Mouse (Mus musculus) megakaryocyte, embryonic 14.5 days (primary cell): Measurements from ENCODE around the gene 4933424G06Rik. TPM values are rescaled to one million over a fixed set of nuclear protein-coding genes. Genes with fewer than 3 reads are reported as not detected.
A peak's percentile ranks its signal among the peaks of the same experiment; 100 is the strongest.

Experiments
- H3K27me3 ChIP-seq: replicated peaks from 2 replicates; pipeline ENCODE3; 2012; ENCODE audit warnings: inconsistent platforms
- H3K36me3 ChIP-seq: replicated peaks from 2 replicates; pipeline ENCODE3; 2012; ENCODE audit warnings: low read length, inconsistent platforms, mixed read lengths
- H3K4me1 ChIP-seq: 2 replicates; pipeline ENCODE4 v1.6.1; 2012; ENCODE audit warnings: inconsistent platforms
- H3K4me3 ChIP-seq: replicated peaks from 2 replicates; pipeline ENCODE3; 2012; ENCODE audit warnings: moderate library complexity, mild to moderate bottlenecking, inconsistent platforms
- H3K9me3 ChIP-seq: 2 replicates; pipeline ENCODE4 v1.6.1; 2012; ENCODE audit warnings: inconsistent platforms
- FLI1 ChIP-seq: IDR thresholded peaks from 2 replicates; pipeline ENCODE4 v1.6.1; 2012; ENCODE audit warnings: low read length, inconsistent platforms, mixed read lengths
- GATA1 ChIP-seq: IDR thresholded peaks from 3 replicates; pipeline ENCODE4 v1.6.1; 2012; ENCODE audit warnings: mixed read lengths, low read length, inconsistent platforms, borderline replicate concordance
- polyA plus RNA-seq: library from polyadenylated mRNA; stranded (reverse); fragments of >175 nt; gene quantifications from 2 replicates; pipeline ENCODE4 v1.2.3, GENCODE M21; 2012; ENCODE audit warnings: low replicate concordance; ENCODE audit not compliant: insufficient read depth

Gene 4933424G06Rik
- polyA plus RNA-seq, 1 experiment, result not detected

DNA sequence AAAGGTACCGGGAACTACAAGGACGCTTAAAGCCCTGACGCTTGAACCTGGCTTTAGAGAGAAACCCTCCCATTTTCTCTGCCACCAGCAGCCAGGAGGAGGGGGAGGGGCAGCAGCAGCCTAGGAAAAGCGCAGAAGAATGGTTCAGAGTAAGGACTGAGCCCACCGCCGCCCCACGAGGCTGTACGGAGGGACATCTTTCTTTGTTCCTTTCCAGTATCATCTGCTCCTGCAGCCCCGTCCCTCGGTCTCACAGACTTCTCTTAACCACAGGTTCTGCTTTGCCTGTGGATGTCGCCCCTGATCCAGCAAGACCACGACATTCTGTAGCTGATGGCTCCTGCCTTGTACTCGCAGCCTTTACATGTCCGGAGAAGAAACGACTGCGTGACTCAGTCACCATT is 75.3 kb downstream of the 4933424G06Rik start:
- Histone ChIP-seq H3K36me3 (no peaks in the 10 kb centered on the region), H3K9me3 (peaks cover 7% of the 10 kb centered on the region), H3K27me3 (peaks cover 45% of the 10 kb centered on the region), H3K4me3 (peak overlapping the region; percentile 91), H3K4me1 (peaks cover 10% of the 10 kb centered on the region)
- TF ChIP-seq FLI1 (no peak), GATA1 (no peak)

GRCm38 (mm10) chr1:36786377-36786776 is 76.4 kb downstream of the 4933424G06Rik start:
- Histone ChIP-seq H3K4me1 (peaks cover 17% of the 10 kb centered on the region), H3K27me3 (peaks cover 35% of the 10 kb centered on the region), H3K9me3 (peaks cover 7% of the 10 kb centered on the region), H3K4me3 (peak overlapping the region; percentile 1), H3K36me3 (peaks cover 7% of the 10 kb centered on the region)
- TF ChIP-seq GATA1 (no peak), FLI1 (no peak)

DNA sequence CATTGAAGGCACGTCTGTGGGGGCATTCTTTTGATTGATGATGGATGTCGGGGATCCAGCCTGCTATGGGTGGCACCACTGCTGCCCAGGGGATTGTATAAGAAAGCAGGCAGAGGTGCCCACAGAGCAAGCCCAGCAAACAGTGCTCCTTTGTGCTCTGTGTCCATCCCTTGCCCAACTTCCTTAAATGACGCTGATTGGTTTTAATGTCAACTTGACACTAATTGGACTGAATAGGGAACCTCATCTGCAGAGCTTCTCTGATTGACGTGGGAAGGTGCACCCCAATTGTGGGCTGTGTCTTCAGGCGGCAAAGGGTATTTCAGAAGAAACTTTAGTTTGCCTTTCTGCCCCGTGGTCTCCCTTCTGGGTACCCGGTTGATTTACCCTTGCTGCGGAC is 79.5 kb downstream of the 4933424G06Rik start:
- Histone ChIP-seq H3K4me1 (peaks cover 17% of the 10 kb centered on the region), H3K9me3 (peaks cover 7% of the 10 kb centered on the region), H3K4me3 (no peak overlapping the region), H3K36me3 (peaks cover 37% of the 10 kb centered on the region), H3K27me3 (peaks cover 14% of the 10 kb centered on the region)
- TF ChIP-seq FLI1 (no peak), GATA1 (no peak)

GRCm38 (mm10) chr1:36796711-36797110 is 86.8 kb downstream of the 4933424G06Rik start:
- peaks cover 3% of the 10 kb centered on the region; the same call in 1 of the 2 replicates for H3K4me1 ChIP-seq
- H3K9me3 ChIP-seq, result no peaks in the 10 kb centered on the region
- no peak for TF ChIP-seq FLI1
- peaks cover 99% of the 10 kb centered on the region for H3K36me3 ChIP-seq
- H3K27me3 ChIP-seq, result no peaks in the 10 kb centered on the region
- no peak overlapping the region for H3K4me3 ChIP-seq

- peaks cover 97% of the 10 kb centered on the region for H3K36me3 ChIP-seq
- no peaks in the 10 kb centered on the region for H3K9me3 ChIP-seq
- no peak overlapping the region for H3K4me3 ChIP-seq
- TF ChIP-seq GATA1 (no peak), FLI1 (no peak)
- H3K27me3 ChIP-seq, result no peaks in the 10 kb centered on the region
- peaks cover 3% of the 10 kb centered on the region; the same call in 1 of the 2 replicates for H3K4me1 ChIP-seq
These were observed 87.5 kb downstream of the 4933424G06Rik start for GRCm38 (mm10) chr1:36797481-36797880.

GRCm38 (mm10) chr1:36800379-36801011 is 90.5 kb downstream of the 4933424G06Rik start:
- Histone ChIP-seq H3K36me3 (peaks cover 92% of the 10 kb centered on the region), H3K27me3 (no peaks in the 10 kb centered on the region), H3K4me1 (peaks cover 3% of the 10 kb centered on the region; the same call in 1 of the 2 replicates), H3K4me3 (no peak overlapping the region), H3K9me3 (no peaks in the 10 kb centered on the region)
- TF ChIP-seq FLI1 (no peak), GATA1 (no peak)

GRCm38 (mm10) chr1:36804259-36804658 is 94.3 kb downstream of the 4933424G06Rik start:
- TF ChIP-seq GATA1, result no peak
- TF ChIP-seq FLI1, result no peak
- Histone ChIP-seq H3K9me3 (no peaks in the 10 kb centered on the region), H3K36me3 (peaks cover 92% of the 10 kb centered on the region)

GRCm38 (mm10) chr1:36804833-36805232 is 94.9 kb downstream of the 4933424G06Rik start:
- Histone ChIP-seq H3K36me3 (peaks cover 92% of the 10 kb centered on the region), H3K9me3 (no peaks in the 10 kb centered on the region), H3K4me1 (peaks cover 22% of the 10 kb centered on the region), H3K27me3 (no peaks in the 10 kb centered on the region), H3K4me3 (no peak overlapping the region)
- no peak for TF ChIP-seq FLI1
- TF ChIP-seq GATA1, result no peak

More at GRCm38 (mm10) chr1:36804259-36804658, 94.3 kb downstream of the 4933424G06Rik start:
- Histone ChIP-seq H3K4me1 (peaks cover 22% of the 10 kb centered on the region), H3K27me3 (no peaks in the 10 kb centered on the region), H3K4me3 (no peak overlapping the region)

- H3K36me3 ChIP-seq, result peaks cover 93% of the 10 kb centered on the region
- no peaks in the 10 kb centered on the region for H3K27me3 ChIP-seq
- TF ChIP-seq FLI1, result no peak
- no peak for TF ChIP-seq GATA1
- no peak overlapping the region for H3K4me3 ChIP-seq
- no peaks in the 10 kb centered on the region for H3K9me3 ChIP-seq
- H3K4me1 ChIP-seq, result peaks cover 19% of the 10 kb centered on the region
These were observed 96.4 kb downstream of the 4933424G06Rik start for GRCm38 (mm10) chr1:36806181-36806905.

- Histone ChIP-seq H3K9me3 (no peaks in the 10 kb centered on the region), H3K4me3 (no peak overlapping the region)
- TF ChIP-seq FLI1, result no peak
- no peak for TF ChIP-seq GATA1
These were observed 97.1 kb downstream of the 4933424G06Rik start for GRCm38 (mm10) chr1:36807086-36807485.

More at GRCm38 (mm10) chr1:36807086-36807485, 97.1 kb downstream of the 4933424G06Rik start:
- peaks cover 93% of the 10 kb centered on the region for H3K36me3 ChIP-seq
- peaks cover 19% of the 10 kb centered on the region for H3K4me1 ChIP-seq
- no peaks in the 10 kb centered on the region for H3K27me3 ChIP-seq

Other genes starting within 250 kb of the 4933424G06Rik start
- gene Cnnm4, start 238.5 kb upstream of the 4933424G06Rik start, polyA plus RNA-seq, result 7.7 and 8.4 TPM in 2 replicates
- 9.6 and 10.5 TPM in 2 replicates for gene Cnnm3, start 198.3 kb upstream of the 4933424G06Rik start, polyA plus RNA-seq
- 2.7 and 5.6 TPM in 2 replicates for gene Ankrd23, start 173.3 kb upstream of the 4933424G06Rik start, polyA plus RNA-seq
- not detected in 2 replicates for gene Gm42417, start 170.7 kb upstream of the 4933424G06Rik start, polyA plus RNA-seq
- gene Ankrd39, start 162.7 kb upstream of the 4933424G06Rik start, polyA plus RNA-seq, result 7.9 and 10.2 TPM in 2 replicates
- gene Sema4c, start 151.8 kb upstream of the 4933424G06Rik start, polyA plus RNA-seq, result 1.3 TPM in 1 of 2 replicates, not detected in the other
- gene Fam178b, start 27.0 kb upstream of the 4933424G06Rik start, polyA plus RNA-seq, result 2.0 TPM in 1 of 2 replicates, not detected in the other
- 541 and 3,162 TPM in 2 replicates for gene Cox5b, start 18.7 kb upstream of the 4933424G06Rik start, polyA plus RNA-seq
- 26.0 and 36.4 TPM in 2 replicates for gene Actr1b, start 4.3 kb downstream of the 4933424G06Rik start, polyA plus RNA-seq
- not detected in 2 replicates for gene Zap70, start 51.6 kb downstream of the 4933424G06Rik start, polyA plus RNA-seq
- 12.1 and 14.4 TPM in 2 replicates for gene Tmem131, start 233.5 kb downstream of the 4933424G06Rik start, polyA plus RNA-seq